Mouse (Mus musculus): ENCODE results near the gene Gpx6. TPM values are rescaled to one million over a fixed set of nuclear protein-coding genes. Genes with fewer than 3 reads are reported as not detected.

Gene Gpx6
- polyA plus RNA-seq, 1 experiment from 2014 or later: not detected

DNA sequence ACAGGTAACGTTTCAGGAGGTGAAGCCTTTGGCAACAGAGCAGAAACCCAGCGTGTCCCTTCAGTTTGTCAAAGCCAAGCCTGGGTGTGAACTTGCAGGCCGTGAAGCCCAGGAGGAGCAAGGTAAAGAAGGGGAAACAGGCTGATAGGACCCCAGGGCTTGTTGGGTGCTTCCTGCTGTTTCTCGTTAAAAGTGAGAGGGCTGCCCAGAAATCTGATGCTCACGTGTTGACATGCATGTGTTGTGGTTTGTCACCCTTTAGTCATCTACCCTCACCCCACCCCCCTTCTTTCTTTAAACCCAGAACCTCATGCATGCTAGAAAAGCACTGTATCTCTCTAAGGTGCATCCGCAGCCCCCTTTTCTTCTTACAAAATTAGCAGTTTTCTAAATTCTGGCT is 54.7 kb downstream of the Gpx6 start:
- ATAC-seq (ENCODE audit: low FRiP score, low TSS enrichment) (no peak), DNase-seq (ENCODE audit: low spot score) (no peak)
- TF ChIP-seq EP300 (optimal IDR thresholded peaks at IDR 0.05) (no peak), CTCF (IDR thresholded peaks at IDR 0.05; ENCODE audit: low read depth) (no peak)
- H3K27me3 ChIP-seq (ENCODE audit: control insufficient read depth, insufficient read depth, low read length): no peaks in the 10 kb centered on the region
- no peak overlapping the region for H3K27ac ChIP-seq (replicated peaks)
- no peaks in the 10 kb centered on the region for H3K9me3 ChIP-seq (ENCODE audit: control insufficient read depth, low read length)
- no peak overlapping the region for H3K4me3 ChIP-seq (ENCODE audit: low read depth, low read length)
- 76% methylated on average over 6 of the region's 6 CpGs for WGBS
- no peak overlapping the region for H3K4me2 ChIP-seq (replicated peaks; ENCODE audit: low read depth)
- no peak overlapping the region for H3K9ac ChIP-seq (ENCODE audit: low read length)
- H3K4me1 ChIP-seq (replicated peaks; ENCODE audit: control insufficient read depth, insufficient read depth): peaks cover 10% of the 10 kb centered on the region; the same call in 1 of the 2 replicates
- peaks cover 3% of the 10 kb centered on the region; the same call in 1 of the 2 replicates for H3K36me3 ChIP-seq (ENCODE audit: control insufficient read depth, insufficient read depth, low read length)

Other genes with a start within 250 kb of the Gpx6 start
- not detected in 2 replicates for gene Olfr1370, start 237.2 kb upstream of the Gpx6 start, polyA plus RNA-seq (2015; fragmentation: Nextera tagmentation; extraction: Ambion mirVana)
- gene Olfr1369-ps1, start 200.6 kb upstream of the Gpx6 start, polyA plus RNA-seq (2015; fragmentation: Nextera tagmentation; extraction: Ambion mirVana): 0.04 TPM in 2 replicates
- not detected in 2 replicates for gene Olfr263, start 182.5 kb upstream of the Gpx6 start, polyA plus RNA-seq (2015; fragmentation: Nextera tagmentation; extraction: Ambion mirVana)
- not detected in 2 replicates for gene Olfr1368, start 166.3 kb upstream of the Gpx6 start, polyA plus RNA-seq (2015; fragmentation: Nextera tagmentation; extraction: Ambion mirVana)
- gene Trim27, start 132.7 kb upstream of the Gpx6 start, polyA plus RNA-seq (2015; fragmentation: Nextera tagmentation; extraction: Ambion mirVana): 58.5 and 60.2 TPM in 2 replicates
- gene Gpx5, start 19.4 kb upstream of the Gpx6 start, polyA plus RNA-seq (2015; fragmentation: Nextera tagmentation; extraction: Ambion mirVana): 0.06 TPM in 1 of 2 replicates, not detected in the other
- gene Olfr1367, start 34.8 kb downstream of the Gpx6 start, polyA plus RNA-seq (2015; fragmentation: Nextera tagmentation; extraction: Ambion mirVana): not detected in 2 replicates
- 4.3 and 4.6 TPM in 2 replicates for gene Zscan12, start 50.7 kb downstream of the Gpx6 start, polyA plus RNA-seq (2015; fragmentation: Nextera tagmentation; extraction: Ambion mirVana)
- 32.9 and 36.4 TPM in 2 replicates for gene Zkscan3, start 90.6 kb downstream of the Gpx6 start, polyA plus RNA-seq (2015; fragmentation: Nextera tagmentation; extraction: Ambion mirVana)
- 0.75 and 0.90 TPM in 2 replicates for gene Pgbd1, start 128.9 kb downstream of the Gpx6 start, polyA plus RNA-seq (2015; fragmentation: Nextera tagmentation; extraction: Ambion mirVana)
- gene Zscan26, start 141.6 kb downstream of the Gpx6 start, polyA plus RNA-seq (2015; fragmentation: Nextera tagmentation; extraction: Ambion mirVana): 16.5 and 17.3 TPM in 2 replicates
- gene Nkapl, start 156.4 kb downstream of the Gpx6 start, polyA plus RNA-seq (2015; fragmentation: Nextera tagmentation; extraction: Ambion mirVana): 2.4 and 2.7 TPM in 2 replicates
- 1.7 and 2.4 TPM in 2 replicates for gene Zkscan4, start 166.8 kb downstream of the Gpx6 start, polyA plus RNA-seq (2015; fragmentation: Nextera tagmentation; extraction: Ambion mirVana)
- gene Gm10065, start 167.3 kb downstream of the Gpx6 start, polyA plus RNA-seq (2015; fragmentation: Nextera tagmentation; extraction: Ambion mirVana): not detected in 2 replicates
- 0.28 and 0.33 TPM in 2 replicates for gene AK157302, start 183.1 kb downstream of the Gpx6 start, polyA plus RNA-seq (2015; fragmentation: Nextera tagmentation; extraction: Ambion mirVana)
- gene Gm11273, start 189.3 kb downstream of the Gpx6 start, polyA plus RNA-seq (2015; fragmentation: Nextera tagmentation; extraction: Ambion mirVana): 12.3 and 12.9 TPM in 2 replicates
- gene Zkscan8, start 219.0 kb downstream of the Gpx6 start, polyA plus RNA-seq (2015; fragmentation: Nextera tagmentation; extraction: Ambion mirVana): 1.6 and 2.4 TPM in 2 replicates
- gene Olfr1366, start 230.7 kb downstream of the Gpx6 start, polyA plus RNA-seq (2015; fragmentation: Nextera tagmentation; extraction: Ambion mirVana): 0.07 TPM in 2 replicates
- gene Olfr1535, start 247.8 kb downstream of the Gpx6 start, polyA plus RNA-seq (2015; fragmentation: Nextera tagmentation; extraction: Ambion mirVana): 0.04 TPM in 1 of 2 replicates, not detected in the other

All from stomach, postnatal 0 days (tissue).